Mouse (Mus musculus) right cerebral cortex, adult 18-20 months (tissue): ENCODE data around the gene Mllt11.

ENCODE experiments used
- DNase-seq: peaks from one replicate; pipeline ENCODE4 v3.0.0; 2022; ENCODE audit warnings: mixed read lengths

Mllt11 gene

GRCm38 (mm10) chr3:95231298-95232221 is at the start of gene Mllt11:
Gene Mllt11, minus strand, starts transcription at chr3:95232171.
- DNase-seq, result no peak

DNA sequence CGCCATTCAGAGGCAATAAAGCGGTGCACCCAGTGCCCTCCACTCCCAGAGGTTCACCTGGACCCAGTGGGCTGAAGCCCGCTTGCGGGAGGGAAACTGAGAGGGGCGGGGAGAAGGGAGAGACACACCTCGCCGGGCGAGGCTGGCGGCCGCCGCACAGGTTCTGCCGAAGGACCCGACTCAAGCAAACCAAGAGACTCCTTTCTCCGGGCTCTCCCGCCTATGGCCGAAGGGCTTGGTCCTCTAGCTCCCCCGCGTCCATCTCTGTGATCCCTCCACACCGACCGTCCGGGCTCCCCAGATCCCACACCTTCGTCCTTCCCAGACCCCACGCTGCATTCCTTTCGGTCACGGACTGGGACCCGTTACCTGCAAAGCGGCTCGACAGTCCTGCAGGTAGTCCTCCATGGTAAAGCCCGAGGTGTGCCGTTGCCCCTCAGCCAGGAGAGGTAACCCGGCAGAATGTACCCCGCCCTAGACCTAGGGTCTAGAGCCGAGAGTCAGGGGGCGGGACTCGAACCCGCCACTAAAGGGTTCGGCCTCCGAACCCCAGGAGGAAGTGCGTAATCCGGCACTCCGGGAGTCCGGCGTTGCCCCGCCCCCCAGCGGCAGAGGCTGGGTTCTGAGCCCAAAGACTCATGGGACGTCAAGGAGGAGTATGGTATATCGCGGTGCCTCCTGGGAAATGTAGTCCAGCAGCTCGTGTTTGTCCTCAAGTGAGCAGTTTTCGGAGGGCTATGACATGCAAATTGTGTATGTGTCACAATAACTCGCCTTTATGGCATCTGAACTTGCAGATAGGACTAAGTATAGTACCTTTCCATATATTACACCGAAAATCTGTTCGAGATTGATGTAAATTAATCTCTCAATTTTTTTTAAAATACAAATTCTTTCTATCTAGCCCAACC is 49.5 kb upstream of the Mllt11 start, which contains the start of the genes Mindy1 and Prune1:
Gene Mindy1, plus strand, starts transcription at position 130 of the 911 bp plus-strand sequence.
Gene Prune1, minus strand, starts transcription at position 861 of the 911 bp plus-strand sequence.
- peak; percentile 99 for DNase-seq

DNA sequence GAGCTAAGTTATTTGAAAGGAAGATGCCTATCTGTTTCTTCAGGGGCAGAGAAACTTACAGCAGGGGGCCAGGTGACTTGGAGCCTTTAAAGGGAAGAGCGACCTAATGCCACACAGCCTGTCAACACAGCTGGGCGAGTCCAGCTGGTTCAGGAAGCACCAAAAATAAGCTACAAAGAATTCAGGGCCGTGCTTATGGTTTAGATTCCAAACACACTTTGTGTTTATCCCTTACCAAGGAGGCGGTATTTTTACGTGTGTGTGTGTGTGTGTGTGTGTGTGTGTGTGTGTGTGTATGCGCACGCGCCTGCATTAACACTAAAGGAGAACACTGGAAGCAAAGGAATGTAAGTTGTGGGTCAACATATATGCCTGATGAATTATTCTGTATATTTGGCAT is 48.8 kb upstream of the Mllt11 start:
- no peak for DNase-seq

DNA sequence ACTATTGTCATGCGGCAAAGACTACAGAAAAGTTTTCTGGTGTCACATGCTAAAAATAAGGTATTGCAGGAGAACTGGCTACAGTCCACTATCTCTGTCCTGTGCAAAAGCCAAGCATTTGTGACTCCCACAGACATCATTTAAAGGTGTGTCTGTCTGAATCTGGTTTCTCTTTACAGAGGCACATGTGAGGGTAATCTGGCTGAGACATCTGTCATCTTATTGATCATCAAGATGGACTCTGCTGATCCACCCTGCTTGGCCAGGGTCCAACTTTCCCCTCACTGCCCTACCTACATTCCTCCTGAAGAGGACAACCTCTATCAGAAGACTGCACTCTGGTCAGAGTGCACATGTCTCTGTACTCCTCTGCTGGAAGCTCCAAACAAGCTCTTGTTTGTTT is 45.2 kb upstream of the Mllt11 start:
- DNase-seq, result no peak

GRCm38 (mm10) chr3:95276428-95276934 is 44.5 kb upstream of the Mllt11 start:
- no peak for DNase-seq

- DNase-seq, result no peak
Observed at GRCm38 (mm10) chr3:95275161-95275560, 43.2 kb upstream of the Mllt11 start.

- DNase-seq, result no peak
Observed at GRCm38 (mm10) chr3:95274453-95274852, 42.5 kb upstream of the Mllt11 start.

- no peak for DNase-seq
Observed at GRCm38 (mm10) chr3:95273471-95273870, 41.5 kb upstream of the Mllt11 start.

DNA sequence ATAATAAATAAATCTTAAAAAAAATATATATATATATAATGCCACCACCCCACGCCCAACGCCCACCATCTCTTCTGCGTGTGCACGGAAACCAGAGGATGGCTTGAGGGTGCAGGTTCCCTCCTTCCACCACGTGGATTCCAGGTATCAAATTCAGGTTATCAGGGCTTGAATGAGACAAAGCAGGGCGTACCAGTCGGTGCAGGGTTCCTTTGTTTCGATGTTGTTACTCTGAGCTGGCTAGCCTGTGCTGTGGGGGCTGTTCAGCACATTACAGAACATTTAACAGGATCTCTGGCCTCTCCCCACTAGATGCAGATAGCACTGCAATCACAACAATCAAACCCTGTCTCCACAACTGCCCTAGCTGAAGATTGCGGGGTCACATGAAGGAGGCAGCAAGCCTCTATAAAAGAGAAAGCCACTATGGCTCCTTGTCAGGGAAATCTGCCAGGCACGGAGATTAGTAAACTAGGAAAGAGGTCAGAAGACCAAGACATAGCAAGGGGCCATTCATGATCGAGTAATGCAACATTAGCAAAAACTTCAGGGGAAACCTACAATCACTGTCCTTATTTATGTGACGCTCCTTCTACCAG is 38.9 kb upstream of the Mllt11 start:
- DNase-seq, result no peak

GRCm38 (mm10) chr3:95269789-95270188 is 37.8 kb upstream of the Mllt11 start:
- DNase-seq, result peak; percentile 23

GRCm38 (mm10) chr3:95267855-95268254 is 35.9 kb upstream of the Mllt11 start:
- DNase-seq, result no peak

- no peak for DNase-seq
Observed at GRCm38 (mm10) chr3:95266052-95266451, 34.1 kb upstream of the Mllt11 start.

DNA sequence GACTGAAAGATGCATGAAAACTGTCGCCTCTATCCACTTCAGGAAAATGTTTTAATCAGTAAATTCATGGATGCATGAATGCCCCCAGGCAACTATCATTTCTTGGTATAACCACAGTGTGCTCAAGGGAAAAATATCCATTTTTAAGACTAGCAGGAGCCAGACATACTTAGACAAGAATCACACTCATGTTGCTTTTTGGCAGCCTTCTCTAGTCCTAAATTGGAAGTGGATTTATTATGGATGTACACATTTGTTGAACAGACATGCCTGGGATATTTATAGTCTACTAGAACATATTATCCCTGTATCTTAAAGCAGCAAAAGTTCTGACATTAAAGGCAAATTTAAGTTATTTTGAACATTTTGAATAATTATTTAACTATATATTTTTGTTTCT is 32.8 kb upstream of the Mllt11 start:
- DNase-seq, result no peak

DNA sequence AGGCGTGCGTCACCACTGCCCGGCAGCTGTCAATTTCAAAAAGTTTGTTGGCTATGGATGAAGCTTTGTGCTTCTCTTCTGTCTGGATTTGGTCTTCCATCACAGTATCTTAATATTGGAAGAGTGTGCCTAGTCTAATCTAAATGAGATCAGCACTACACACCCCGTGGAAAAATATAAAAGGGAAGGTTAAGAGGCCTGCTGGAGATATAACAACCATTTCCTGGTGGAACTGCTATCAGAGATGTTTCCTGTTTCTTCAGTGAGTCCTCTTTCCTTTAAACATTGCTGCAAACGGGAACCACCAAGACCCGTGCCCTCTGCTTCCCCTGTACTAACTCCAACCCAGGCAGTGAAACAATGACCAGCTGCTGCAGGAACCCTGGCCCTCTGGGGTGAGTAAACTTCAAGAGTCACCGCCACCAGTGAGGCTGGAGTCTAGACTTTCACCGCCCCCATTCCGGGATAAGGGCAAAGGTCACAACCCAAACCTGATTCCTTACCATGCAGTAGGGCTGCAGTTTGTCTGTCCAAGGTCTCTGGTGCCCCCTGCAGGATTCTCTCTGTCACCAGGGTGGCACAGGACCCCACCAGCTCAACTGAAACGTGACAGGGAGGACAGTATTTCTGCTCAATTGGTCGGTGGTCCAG is 31.2 kb upstream of the Mllt11 start:
- DNase-seq, result peak; percentile 35

DNA sequence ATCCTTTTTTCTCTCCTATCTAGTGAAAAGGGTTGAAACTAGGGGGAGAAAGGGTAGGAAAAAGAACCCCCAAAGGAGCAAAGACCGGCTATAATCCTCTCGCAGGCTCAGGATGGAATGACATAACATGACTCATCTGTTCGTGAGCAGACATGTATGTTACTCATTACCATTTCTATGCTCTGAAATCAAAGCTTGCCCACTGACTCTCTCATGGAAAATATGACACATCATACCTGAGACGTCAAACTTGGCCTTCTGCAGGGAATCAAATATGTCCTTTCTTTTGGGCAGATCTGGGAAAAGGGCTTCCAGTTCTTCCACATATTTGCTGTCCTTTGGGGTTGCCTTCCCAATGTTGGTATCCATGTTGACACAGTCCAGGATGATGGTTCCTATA is 30.0 kb upstream of the Mllt11 start:
- no peak for DNase-seq

DNA sequence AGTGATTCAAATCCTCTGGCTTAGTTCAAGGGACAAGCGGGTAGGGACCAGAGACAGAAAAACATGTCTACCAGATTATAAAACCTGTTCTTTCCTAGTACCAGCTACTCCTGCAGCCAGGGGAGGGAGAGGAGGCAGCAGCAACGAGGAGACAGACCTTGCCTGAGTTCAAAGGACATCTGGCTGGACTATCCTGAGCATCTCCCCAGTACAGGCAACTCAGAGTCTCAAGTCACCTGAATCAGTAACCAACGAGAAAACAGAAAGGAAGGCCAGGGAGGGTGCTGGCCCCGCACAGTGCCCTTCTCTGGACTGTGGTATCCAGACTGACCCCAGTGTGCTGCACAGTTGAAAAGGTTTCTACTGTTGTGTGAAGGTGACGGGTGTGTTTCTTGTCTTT is 25.0 kb upstream of the Mllt11 start:
- DNase-seq, result no peak

GRCm38 (mm10) chr3:95250783-95251424 is 18.9 kb upstream of the Mllt11 start, which contains the start of gene Bnipl:
Gene Bnipl, minus strand, starts transcription at chr3:95251193.
- DNase-seq, result no peak

GRCm38 (mm10) chr3:95250361-95250760 is 18.4 kb upstream of the Mllt11 start:
- DNase-seq, result no peak

GRCm38 (mm10) chr3:95247660-95248336 is 15.8 kb upstream of the Mllt11 start:
- no peak for DNase-seq

GRCm38 (mm10) chr3:95246465-95247231 is 14.7 kb upstream of the Mllt11 start:
- DNase-seq, result peak; percentile 71
